Mouse (Mus musculus) cerebellum, adult 2 months (tissue): ENCODE results near the gene Mnt. TPM values are rescaled to one million over a fixed set of nuclear protein-coding genes. Genes with fewer than 3 reads are reported as not detected.

Experiments used
- DNase-seq, 2 experiments: peaks; one replicate each; pipeline ENCODE4 v3.0.0; 2021
- H3K27ac ChIP-seq: fragments of 200-500 bp; 2 replicates; pipeline ENCODE4 v1.5.1; 2012; ENCODE audit warnings: low read length, control low read depth, inconsistent platforms; ENCODE audit not compliant: insufficient read depth
- H3K27me3 ChIP-seq: fragments of 200-500 bp; 2 replicates; pipeline ENCODE4 v1.6.1; 2012; ENCODE audit warnings: inconsistent platforms, mild to moderate bottlenecking, low read length, moderate library complexity; ENCODE audit not compliant: control insufficient read depth, insufficient read depth
- H3K4me1 ChIP-seq: fragments of 200-500 bp; 2 replicates; pipeline ENCODE4 v1.6.1; 2011; ENCODE audit warnings: low read length; ENCODE audit not compliant: control insufficient read depth, insufficient read depth
- H3K4me3 ChIP-seq: fragments of 200-500 bp; replicated peaks from 2 replicates; pipeline ENCODE3; 2011; ENCODE audit warnings: mild to moderate bottlenecking, low read depth, low read length, control low read depth; ENCODE audit not compliant: insufficient read depth
- CTCF ChIP-seq: fragments of 200-500 bp; IDR thresholded peaks from 2 replicates; pipeline ENCODE4 v1.5.1; 2011; ENCODE audit warnings: low read depth, mild to moderate bottlenecking, control low read depth, low read length, moderate library complexity, borderline replicate concordance; ENCODE audit not compliant: insufficient read depth
- POLR2A ChIP-seq: fragments of 200-500 bp; IDR thresholded peaks from 2 replicates; pipeline ENCODE4 v1.6.1; 2011; ENCODE audit warnings: low read length, control low read depth, borderline replicate concordance; ENCODE audit not compliant: insufficient read depth
- WGBS: fragments of 180-500 bp; shearing (Covaris S2); methylation state at CpG from one replicate; pipeline ENCODE4 v1.1.7; 2018; 5-methylcytosine and 5-hydroxymethylcytosine counted together
- polyA plus RNA-seq: library from polyadenylated mRNA; depleted of rRNA; stranded (reverse); fragments of >200 nt; gene quantifications from 2 replicates; pipeline ENCODE4 v1.2.3, GENCODE M21; 2012

Mnt gene
- polyA plus RNA-seq, 1 experiment: 18.0 TPM

DNA sequence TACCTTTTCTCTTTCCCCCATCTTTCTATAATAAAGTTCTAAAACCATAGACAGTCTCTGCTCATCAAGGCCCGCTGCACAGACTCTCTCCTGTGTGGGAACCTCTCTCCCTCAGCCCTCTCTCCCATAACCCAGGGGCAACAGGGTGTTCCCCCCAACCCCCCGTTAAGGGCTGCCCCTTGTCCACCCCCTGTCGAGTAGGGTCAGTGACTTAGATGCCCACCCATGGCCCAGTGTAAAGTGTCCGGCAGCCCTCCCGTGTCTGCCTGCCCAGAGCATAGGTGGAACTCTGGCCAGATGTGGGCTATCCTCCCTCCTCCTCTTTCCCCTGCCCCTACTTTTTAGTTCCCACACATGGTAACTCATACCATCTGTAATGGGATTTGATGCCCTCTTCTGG, 19.2 kb upstream of the Mnt start:
- H3K27me3 ChIP-seq: no peaks in the 10 kb centered on the region
- WGBS: 71% methylated on average over 5 of the region's 5 CpGs
- no peak for DNase-seq
- H3K4me3 ChIP-seq: no peak overlapping the region
- no peak overlapping the region for H3K27ac ChIP-seq
- no peaks in the 10 kb centered on the region for H3K4me1 ChIP-seq
- TF ChIP-seq CTCF: no peak
- no peak for TF ChIP-seq POLR2A

DNA sequence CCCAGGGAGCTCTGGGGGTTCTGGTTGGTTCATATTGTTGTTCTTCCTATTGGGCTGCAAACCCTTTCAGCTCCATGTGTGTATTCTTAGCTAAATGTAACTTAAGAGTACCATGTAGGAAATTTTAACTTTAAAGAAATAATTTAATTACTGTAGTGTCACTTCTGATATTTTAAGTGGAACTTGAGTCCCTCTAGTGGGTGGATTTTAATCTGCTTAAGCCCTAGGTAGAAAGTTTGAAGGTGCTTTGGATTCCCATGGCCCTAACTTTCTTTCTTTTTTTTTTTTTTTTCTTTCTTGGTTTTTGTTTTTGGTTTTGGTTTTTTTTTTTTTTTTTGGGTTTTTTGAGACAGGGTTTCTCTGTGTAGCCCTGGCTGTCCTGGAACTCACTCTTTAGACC, 14.9 kb upstream of the Mnt start:
- Histone ChIP-seq H3K27ac (no peak overlapping the region), H3K27me3 (no peaks in the 10 kb centered on the region), H3K4me3 (no peak overlapping the region), H3K4me1 (no peaks in the 10 kb centered on the region)
- TF ChIP-seq POLR2A: no peak
- no peak for TF ChIP-seq CTCF
- no peak for DNase-seq

DNA sequence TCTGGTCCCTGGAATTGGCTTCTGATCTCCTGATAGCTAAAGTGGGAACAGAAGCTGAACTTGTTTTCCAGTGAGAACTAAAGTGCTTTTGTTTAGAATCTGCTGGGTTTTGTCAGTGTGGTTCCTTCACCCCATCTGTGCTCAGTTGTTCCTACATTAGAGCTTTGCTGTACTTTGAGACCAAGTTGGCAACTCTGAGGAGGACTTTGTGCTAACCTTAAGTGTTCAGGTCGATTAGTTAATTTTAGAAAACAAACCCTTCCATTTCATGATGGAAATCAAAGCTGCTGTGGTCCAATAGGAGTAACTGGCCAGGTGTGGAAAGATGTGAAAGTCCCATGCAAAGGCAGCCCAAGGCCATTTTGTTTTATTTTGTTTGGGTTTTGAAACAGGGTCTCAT, 9.8 kb upstream of the Mnt start:
- no peaks in the 10 kb centered on the region for H3K4me1 ChIP-seq
- H3K27me3 ChIP-seq: no peaks in the 10 kb centered on the region
- TF ChIP-seq POLR2A (no peak), CTCF (no peak)
- H3K4me3 ChIP-seq: no peak overlapping the region
- DNase-seq: no peak
- H3K27ac ChIP-seq: no peak overlapping the region
- WGBS: 65% methylated on average over 1 of the region's 1 CpGs

- no peak overlapping the region for H3K27ac ChIP-seq
- H3K4me1 ChIP-seq: no peaks in the 10 kb centered on the region
- H3K27me3 ChIP-seq: no peaks in the 10 kb centered on the region
- TF ChIP-seq POLR2A (no peak), CTCF (no peak)
- peak in 1 of 2 experiments; percentile 26 for DNase-seq
- no peak overlapping the region for H3K4me3 ChIP-seq
- WGBS: 29% methylated on average over 1 of the region's 1 CpGs
These were observed 9.3 kb upstream of the Mnt start for GRCm38 (mm10) chr11:74821463-74821862.

GRCm38 (mm10) chr11:74822746-74823440, 7.8 kb upstream of the Mnt start:
- no peak for DNase-seq
- 66% methylated on average over 7 of the region's 7 CpGs for WGBS
- no peak overlapping the region for H3K4me3 ChIP-seq
- H3K27me3 ChIP-seq: no peaks in the 10 kb centered on the region
- no peaks in the 10 kb centered on the region for H3K4me1 ChIP-seq
- TF ChIP-seq CTCF (no peak), POLR2A (no peak)
- no peak overlapping the region for H3K27ac ChIP-seq

DNA sequence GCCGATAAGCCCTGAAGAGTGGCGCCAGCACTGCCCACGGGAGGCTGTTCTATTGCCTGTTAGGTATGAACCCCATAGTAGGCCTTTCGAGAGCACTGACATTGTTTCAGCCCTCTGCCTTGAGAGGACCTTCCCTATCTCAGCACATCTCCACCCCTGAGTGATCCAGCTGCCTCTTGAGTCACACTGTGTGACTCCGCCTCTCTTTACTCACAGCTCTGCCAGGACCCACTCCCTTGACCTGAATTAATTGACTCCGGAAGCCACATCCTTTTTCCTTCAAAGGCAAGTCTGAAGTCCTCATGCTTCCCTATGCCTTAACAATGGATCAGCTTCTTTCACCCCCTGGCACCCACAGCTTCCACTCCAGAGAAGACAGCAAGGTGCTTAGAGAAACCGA, 4.6 kb upstream of the Mnt start:
- WGBS: 71% methylated on average over 7 of the region's 7 CpGs
- H3K4me1 ChIP-seq: peaks cover 3% of the 10 kb centered on the region
- no peak overlapping the region for H3K4me3 ChIP-seq
- H3K27me3 ChIP-seq: no peaks in the 10 kb centered on the region
- TF ChIP-seq CTCF (no peak), POLR2A (no peak)
- DNase-seq: peak in 1 of 2 experiments; percentile 11
- H3K27ac ChIP-seq: no peak overlapping the region

DNA sequence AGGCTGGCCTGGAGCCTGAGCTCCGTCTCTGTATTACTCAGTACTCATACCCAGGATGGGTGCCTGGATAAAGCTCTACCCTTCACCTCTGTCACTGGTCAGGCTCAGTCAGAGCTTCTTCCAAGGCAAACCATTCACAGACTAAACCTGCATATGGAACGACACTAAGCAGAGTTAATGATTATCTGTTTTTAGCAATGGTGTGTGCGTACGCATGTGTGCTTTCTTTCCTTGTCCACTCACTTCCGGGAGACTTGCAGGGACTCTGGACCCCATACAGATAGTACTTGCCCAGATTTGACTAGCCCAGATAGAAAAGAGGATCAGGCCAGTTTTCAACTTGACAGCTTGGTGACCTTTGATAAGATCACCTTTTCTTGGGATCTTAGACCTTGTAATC, 4.0 kb upstream of the Mnt start:
- WGBS: 87% methylated on average over 5 of the region's 5 CpGs
- Histone ChIP-seq H3K27me3 (no peaks in the 10 kb centered on the region), H3K27ac (no peak overlapping the region), H3K4me3 (no peak overlapping the region), H3K4me1 (peaks cover 3% of the 10 kb centered on the region)
- TF ChIP-seq CTCF: no peak
- TF ChIP-seq POLR2A: no peak
- no peak for DNase-seq

GRCm38 (mm10) chr11:74827791-74828403, 2.8 kb upstream of the Mnt start:
- no peak for TF ChIP-seq POLR2A
- no peak for TF ChIP-seq CTCF
- Histone ChIP-seq H3K4me1 (peaks cover 3% of the 10 kb centered on the region), H3K27ac (no peak overlapping the region), H3K4me3 (no peak overlapping the region), H3K27me3 (no peaks in the 10 kb centered on the region)
- WGBS: 73% methylated on average over 7 of the region's 7 CpGs
- DNase-seq: peak in 1 of 2 experiments; percentile 9
